Mouse (Mus musculus): ENCODE results near the gene Ccdc88a. TPM values are rescaled to one million over a fixed set of nuclear protein-coding genes. Genes with fewer than 3 reads are reported as not detected.

Ccdc88a gene
- 0.10 and 0.13 TPM in 2 replicates for polyA plus RNA-seq (2012; rRNA removed)

DNA sequence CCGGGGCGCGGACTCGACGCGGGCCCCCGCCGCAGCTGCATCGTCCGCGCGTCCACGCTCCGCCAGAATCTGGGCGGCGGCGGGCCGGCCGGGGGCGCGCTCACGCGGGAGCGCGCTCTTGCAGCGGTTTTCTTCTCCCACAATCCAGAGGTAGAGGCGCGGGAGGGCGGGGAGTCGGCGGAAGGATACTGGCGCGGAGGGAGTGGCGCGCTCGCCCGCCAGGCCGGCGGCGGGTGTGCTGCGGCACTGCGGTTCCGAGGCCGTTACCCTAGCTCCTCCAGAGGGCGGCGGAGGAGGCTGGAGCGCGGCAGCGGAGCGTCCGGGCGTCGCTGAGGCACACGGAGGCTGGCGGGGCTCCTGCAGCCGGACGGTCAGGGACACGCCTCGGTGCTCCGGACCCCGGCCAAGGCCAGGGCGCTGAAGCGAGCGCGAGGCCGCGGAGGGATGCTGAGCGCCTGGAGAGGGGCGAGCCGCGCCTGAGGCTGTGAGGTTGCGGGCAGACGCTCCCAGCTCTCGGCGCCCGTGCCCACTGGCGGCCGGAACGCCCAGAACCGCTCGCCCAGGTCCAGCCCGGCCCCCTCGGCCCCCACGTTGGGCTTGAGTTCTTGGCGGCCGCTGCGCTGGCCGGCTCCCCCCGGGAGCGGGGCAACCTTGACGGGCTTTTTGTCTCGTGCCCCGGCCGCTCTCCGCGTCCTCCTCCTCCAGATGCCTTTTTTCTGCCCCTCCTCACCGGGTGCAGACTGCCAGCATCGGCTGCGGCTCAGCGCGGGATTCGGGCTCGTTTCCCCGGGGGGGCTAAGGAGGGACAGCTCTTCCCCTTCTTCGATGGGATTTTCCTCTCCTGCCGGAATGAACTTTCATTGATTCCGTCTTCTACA is at the start of gene Ccdc88a:
TSS of gene Ccdc88a (plus strand) at position 263 of the 878 bp plus-strand sequence.

DNA sequence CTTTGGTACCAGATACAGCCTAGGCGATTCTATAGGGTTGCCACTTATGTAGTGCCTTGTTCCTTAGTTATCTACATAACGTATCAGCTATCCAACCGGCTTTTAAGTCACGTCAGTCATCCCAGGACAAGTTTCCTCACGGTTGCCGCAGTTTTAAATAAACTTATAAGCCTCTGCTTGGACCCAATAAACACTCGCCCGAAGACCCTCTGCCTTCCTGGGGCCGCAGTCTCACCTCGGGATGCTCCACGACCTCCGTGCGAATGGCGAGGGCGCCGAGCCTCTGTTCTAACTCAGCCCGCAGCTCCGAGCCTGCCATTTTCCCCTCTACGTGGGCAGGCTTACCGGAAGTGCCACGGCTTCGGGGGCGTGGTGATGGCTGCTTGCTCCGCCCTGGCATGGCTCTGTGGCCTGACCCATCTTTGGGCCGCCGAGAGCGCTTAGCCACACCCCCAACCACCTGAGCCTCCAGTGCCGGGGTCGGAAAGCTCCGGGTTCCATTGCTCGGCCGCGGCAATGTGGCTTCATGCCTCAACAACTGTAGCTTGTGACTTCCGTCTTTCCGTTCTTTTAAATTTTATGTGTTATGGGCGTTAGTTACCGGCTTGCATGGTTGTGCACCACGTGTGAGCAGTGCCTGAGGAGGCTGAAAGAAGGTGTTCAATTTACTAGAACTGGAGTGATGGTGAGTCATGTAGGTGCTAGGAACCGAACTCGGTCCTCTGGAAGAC is 141.4 kb downstream of the Ccdc88a start, which contains the start of gene Prorsd1:
TSS of gene Prorsd1 (minus strand) at position 352 of the 731 bp plus-strand sequence.

DNA sequence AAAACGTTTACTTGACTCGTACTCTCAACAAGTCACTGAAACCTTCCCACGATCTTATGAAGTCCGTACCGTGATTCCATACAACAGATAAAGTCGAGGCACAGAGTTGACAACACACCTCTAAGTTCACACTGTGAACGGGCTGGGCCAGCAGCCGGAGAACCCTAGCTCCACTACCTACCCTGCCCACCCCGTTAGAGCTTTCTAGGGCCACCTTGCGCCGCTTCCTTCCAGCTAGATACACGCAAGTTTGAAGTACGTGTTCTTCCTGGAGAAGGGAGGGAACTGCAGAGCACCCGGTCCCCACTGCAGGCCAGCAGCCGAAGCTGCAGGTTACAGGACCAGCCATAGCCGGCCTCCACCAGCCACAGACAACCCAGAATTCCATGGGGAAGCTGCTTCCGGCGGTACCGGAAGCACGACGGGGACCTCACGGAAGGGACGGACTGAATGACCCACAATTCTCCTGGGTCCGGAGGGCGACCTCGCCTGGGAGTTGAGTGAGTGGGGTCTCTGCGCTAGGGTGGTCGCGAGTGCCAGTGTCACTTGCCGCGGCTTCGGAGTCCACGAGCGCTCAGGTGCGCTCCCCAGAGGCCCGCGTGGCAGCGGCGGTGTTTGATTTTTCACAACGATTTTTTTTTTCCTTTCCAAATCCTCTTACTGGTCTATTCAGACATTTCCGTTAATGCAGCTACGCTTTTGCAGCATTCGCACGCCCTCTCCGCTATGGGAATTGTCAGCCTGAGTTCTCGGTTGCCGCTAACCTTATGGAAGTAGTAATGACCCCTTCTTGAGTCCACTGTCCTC is 152.7 kb downstream of the Ccdc88a start, which contains the start of gene Mtif2:
TSS of gene Mtif2 (plus strand) at position 421 of the 807 bp plus-strand sequence.

DNA sequence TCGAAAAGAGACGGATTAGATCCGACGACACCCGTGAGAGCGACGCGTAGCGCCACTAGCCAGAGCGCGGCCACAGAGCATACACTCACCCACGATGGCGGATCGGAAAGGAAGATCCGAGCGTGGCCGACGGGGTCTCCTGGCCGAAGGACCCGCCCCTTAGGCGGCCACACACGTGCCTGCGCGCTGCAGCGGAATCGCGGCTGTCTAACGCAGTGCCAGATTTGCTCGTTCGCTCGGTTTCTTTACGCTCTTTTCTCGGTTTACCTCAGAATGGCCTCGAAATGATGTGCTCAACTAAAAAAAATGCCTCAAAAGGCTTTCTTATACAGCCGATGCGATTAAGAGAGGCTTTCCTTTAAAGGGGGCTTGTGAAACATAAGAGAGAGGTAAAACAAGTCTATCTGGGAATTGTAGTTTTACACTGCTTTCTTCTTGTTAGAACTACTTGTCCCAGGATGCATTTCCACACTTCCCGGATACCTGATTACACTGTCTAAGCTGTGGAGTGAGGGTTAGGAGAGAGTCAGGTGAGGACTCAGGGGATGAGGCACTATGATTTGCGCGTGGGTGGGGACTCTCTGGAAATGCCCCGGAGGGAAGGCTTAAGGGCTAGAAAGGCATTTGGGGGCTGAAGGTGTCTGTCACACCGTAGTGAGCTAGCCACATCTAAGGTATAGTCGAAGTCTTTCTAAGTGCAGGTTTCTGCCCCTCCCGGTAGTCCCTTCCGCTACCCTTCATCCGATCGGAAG is 174.5 kb downstream of the Ccdc88a start, which contains the start of the genes Clhc1 and Rps27a:
TSS of gene Clhc1 (plus strand) at position 199 of the 752 bp plus-strand sequence.
TSS of gene Rps27a (minus strand) at position 358 of the 752 bp plus-strand sequence.

Other genes starting within 250 kb of the Ccdc88a start
- 1.8 and 2.8 TPM in 2 replicates for gene Pnpt1, start 242.9 kb upstream of the Ccdc88a start, polyA plus RNA-seq (2012; rRNA removed)
- 0.71 and 2.4 TPM in 2 replicates for gene Ppp4r3b, start 200.8 kb upstream of the Ccdc88a start, polyA plus RNA-seq (2012; rRNA removed)
- 0.36 and 0.37 TPM in 2 replicates for gene Cfap36, start 126.2 kb upstream of the Ccdc88a start, polyA plus RNA-seq (2012; rRNA removed)
- gene Prorsd1, start 141.4 kb downstream of the Ccdc88a start, polyA plus RNA-seq (2012; rRNA removed) = 0.19 and 0.49 TPM in 2 replicates
- gene Mtif2, start 152.8 kb downstream of the Ccdc88a start, polyA plus RNA-seq (2012; rRNA removed) = 0.84 and 1.3 TPM in 2 replicates
- gene Clhc1, start 174.3 kb downstream of the Ccdc88a start, polyA plus RNA-seq (2012; rRNA removed) = not detected in 2 replicates
- gene Rps27a, start 174.5 kb downstream of the Ccdc88a start, polyA plus RNA-seq (2012; rRNA removed) = 6.6 and 9.1 TPM in 2 replicates

Measured in stomach, adult 2 months (tissue).